Mouse (Mus musculus): ENCODE data around the gene Pip5kl1. TPM values are rescaled to one million over a fixed set of nuclear protein-coding genes. Genes with fewer than 3 reads are reported as not detected.

The Pip5kl1 gene
- polyA plus RNA-seq, 1 experiment from 2014 or later: 2.0 TPM

DNA sequence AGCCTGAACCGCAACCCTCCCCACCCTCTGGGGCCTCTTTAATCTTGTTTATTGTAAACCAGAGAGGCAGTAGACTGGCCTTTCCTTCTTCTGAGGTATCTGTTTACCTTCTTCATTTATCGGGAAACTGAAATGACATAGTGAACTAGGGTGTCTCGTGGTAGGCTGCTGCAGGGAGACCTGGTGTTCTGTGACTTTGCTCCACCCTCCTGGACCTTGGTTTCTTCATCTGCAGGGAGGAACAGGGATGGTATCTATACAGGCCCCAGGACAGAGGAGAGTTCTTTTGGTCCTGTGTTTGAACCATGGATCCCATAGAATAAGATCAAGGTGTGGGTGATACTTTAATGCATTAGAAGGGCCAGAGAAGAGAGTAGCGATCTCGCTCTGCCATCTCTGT is 23.4 kb upstream of the Pip5kl1 start:
- WGBS: 80% methylated on average over 5 of the region's 5 CpGs
- no peak overlapping the region for H3K4me2 ChIP-seq
- no peaks in the 10 kb centered on the region for H3K9me3 ChIP-seq (replicated peaks)
- no peak for ATAC-seq (replicated peaks; ENCODE audit: low FRiP score)
- H3K4me1 ChIP-seq: peaks cover 20% of the 10 kb centered on the region
- H3K9ac ChIP-seq: no peak overlapping the region
- H3K27ac ChIP-seq: no peak overlapping the region
- H3K27me3 ChIP-seq: no peaks in the 10 kb centered on the region
- no peaks in the 10 kb centered on the region for H3K36me3 ChIP-seq
- H3K4me3 ChIP-seq (replicated peaks): no peak overlapping the region

DNA sequence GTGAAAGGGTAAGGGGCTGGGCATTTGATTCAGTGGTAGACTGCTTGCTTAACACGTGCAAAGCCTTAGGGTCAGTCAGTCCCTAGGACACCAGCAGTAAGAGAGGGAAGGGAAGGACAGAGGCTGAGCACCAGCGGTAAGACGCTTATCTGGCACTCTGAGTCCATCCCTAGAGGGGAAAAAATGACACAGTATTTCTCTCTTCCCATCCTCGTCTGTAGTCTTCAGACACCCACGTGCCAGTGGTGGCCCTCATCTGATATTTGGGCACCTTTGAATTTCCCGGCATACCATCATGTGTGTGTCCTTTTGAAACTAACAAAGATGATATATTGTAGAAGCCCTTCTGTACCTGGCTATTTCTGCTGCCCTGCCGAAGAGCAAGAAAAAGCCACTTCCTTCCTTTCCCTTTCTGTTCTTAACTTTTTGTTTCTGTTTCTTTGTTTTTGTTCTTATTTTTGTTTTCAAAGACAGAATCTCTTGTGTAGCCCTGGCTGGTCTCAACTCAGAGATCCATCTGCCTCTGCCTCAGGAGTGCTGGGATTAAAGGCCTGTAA is 20.9 kb upstream of the Pip5kl1 start:
- Histone ChIP-seq H3K4me3 (replicated peaks) (no peak overlapping the region), H3K4me2 (no peak overlapping the region), H3K27ac (no peak overlapping the region), H3K36me3 (peaks cover 9% of the 10 kb centered on the region), H3K4me1 (peaks cover 14% of the 10 kb centered on the region), H3K9me3 (replicated peaks) (no peaks in the 10 kb centered on the region), H3K27me3 (no peaks in the 10 kb centered on the region), H3K9ac (no peak overlapping the region)
- ATAC-seq (replicated peaks; ENCODE audit: low FRiP score): no peak
- 74% methylated on average over 7 of the region's 7 CpGs for WGBS

DNA sequence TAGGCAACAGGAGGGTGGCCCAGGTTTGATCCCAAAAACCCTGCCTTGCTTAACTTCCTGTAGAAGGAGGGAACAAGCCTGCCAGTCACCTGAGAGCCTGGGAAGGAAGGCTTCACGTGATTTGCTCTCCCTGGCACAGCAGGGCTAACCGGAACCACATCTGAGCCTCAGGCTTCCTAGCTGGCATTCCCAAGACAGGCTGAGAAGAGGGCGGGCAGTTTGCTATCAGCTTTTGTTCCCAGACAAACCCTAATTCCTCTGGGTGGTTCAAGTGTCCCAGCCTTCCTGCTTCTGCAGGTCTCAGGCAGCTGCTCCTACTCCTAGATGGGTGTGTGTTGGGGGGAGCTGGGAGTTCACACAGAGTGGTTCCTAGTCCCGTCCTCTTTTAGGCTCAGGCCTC is 19.1 kb upstream of the Pip5kl1 start:
- peak overlapping the region; percentile 18; the same call in 1 of the 2 replicates for H3K27ac ChIP-seq
- H3K9me3 ChIP-seq (replicated peaks): no peaks in the 10 kb centered on the region
- H3K9ac ChIP-seq: no peak overlapping the region
- ATAC-seq (replicated peaks; ENCODE audit: low FRiP score): no peak
- H3K4me3 ChIP-seq (replicated peaks): no peak overlapping the region
- no peaks in the 10 kb centered on the region for H3K27me3 ChIP-seq
- WGBS: 51% methylated on average over 4 of the region's 4 CpGs
- H3K36me3 ChIP-seq: peaks cover 21% of the 10 kb centered on the region
- H3K4me2 ChIP-seq: no peak overlapping the region
- H3K4me1 ChIP-seq: peaks cover 8% of the 10 kb centered on the region

DNA sequence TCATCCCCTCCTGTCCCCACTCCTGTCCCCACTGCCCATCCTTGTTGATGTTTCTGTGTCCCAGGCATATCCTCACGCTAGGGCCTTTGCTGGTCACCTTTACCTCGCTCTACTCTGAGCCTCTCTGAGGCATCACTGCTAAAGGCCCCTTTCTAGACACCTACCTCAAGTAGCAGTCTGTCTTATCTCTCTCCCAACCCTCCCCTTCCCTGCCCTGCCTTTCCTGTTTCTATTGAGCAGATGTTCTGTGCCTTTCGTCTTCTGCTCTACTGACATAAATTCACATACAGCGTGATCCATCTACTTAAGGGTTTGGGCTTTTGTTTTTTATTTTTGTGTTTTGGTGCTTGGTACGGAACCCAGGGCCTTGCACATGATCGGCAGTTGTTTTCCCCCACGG is 18.6 kb upstream of the Pip5kl1 start:
- Histone ChIP-seq H3K4me2 (no peak overlapping the region), H3K4me1 (peaks cover 6% of the 10 kb centered on the region), H3K9ac (no peak overlapping the region), H3K9me3 (replicated peaks) (no peaks in the 10 kb centered on the region), H3K27me3 (no peaks in the 10 kb centered on the region), H3K36me3 (peaks cover 26% of the 10 kb centered on the region), H3K4me3 (replicated peaks) (no peak overlapping the region), H3K27ac (peak overlapping the region; percentile 18; the same call in 1 of the 2 replicates)
- ATAC-seq (replicated peaks; ENCODE audit: low FRiP score): no peak
- WGBS: 79% methylated on average over 7 of the region's 7 CpGs

DNA sequence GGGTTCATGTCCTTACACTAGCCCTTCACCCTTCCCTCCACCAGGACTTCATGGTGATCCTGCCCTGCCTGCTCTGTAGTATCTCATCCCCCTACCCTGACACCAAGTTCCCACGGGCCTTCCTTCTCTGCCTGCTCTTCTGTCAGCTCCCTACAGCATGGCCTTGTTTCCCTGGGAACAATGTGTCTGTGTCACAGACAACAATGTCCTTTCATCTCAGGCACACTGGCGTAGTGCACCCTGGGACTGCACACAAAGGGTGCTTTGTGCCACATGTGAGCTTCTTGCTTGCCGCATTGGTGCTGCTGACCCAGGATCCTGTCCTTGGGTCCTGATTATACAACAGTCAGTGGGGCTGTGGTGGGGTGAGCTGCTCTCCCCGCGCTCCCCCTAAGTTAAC is 15.0 kb upstream of the Pip5kl1 start:
- Histone ChIP-seq H3K9ac (no peak overlapping the region), H3K9me3 (replicated peaks) (no peaks in the 10 kb centered on the region), H3K4me3 (replicated peaks) (no peak overlapping the region), H3K27me3 (no peaks in the 10 kb centered on the region), H3K36me3 (peaks cover 54% of the 10 kb centered on the region), H3K27ac (no peak overlapping the region), H3K4me2 (no peak overlapping the region), H3K4me1 (peaks cover 6% of the 10 kb centered on the region; the same call in 1 of the 2 replicates)
- no peak for ATAC-seq (replicated peaks; ENCODE audit: low FRiP score)
- 73% methylated on average over 5 of the region's 5 CpGs for WGBS

DNA sequence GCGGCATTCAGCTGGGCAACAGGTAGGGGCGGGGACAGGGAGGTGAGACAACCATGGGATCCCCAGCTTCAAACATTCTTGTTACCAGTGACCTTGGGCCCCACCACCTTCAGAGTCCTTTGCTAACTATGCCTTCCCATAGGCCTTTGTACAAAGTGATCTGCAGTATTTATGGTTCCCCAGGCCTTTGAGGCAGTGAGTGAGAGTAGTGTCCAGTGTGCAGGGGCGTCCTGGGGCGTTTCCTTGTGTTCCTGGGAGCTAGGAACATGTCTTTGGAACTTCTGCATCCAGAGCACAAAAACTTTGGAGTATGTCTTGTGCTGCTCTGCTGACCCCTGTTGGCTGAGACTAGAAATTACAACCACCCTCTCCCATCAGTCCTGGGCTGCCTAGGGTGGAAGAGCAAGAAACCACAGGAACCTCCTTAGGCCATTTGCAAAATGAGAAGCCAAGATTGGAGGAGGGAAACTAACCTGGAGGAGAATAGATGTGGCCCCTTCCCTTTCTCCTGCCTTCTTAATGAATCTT is 8.0 kb upstream of the Pip5kl1 start:
- peaks cover 6% of the 10 kb centered on the region for H3K4me1 ChIP-seq
- no peak overlapping the region for H3K27ac ChIP-seq
- no peaks in the 10 kb centered on the region for H3K27me3 ChIP-seq
- peaks cover 77% of the 10 kb centered on the region for H3K36me3 ChIP-seq
- WGBS: 49% methylated on average over 4 of the region's 4 CpGs
- no peak overlapping the region for H3K9ac ChIP-seq
- H3K4me3 ChIP-seq (replicated peaks): no peak overlapping the region
- no peak overlapping the region for H3K4me2 ChIP-seq
- 0 out of 2 replicates have a peak, but pooled peaks have one; percentile 23 for ATAC-seq (replicated peaks; ENCODE audit: low FRiP score)
- no peaks in the 10 kb centered on the region for H3K9me3 ChIP-seq (replicated peaks)

DNA sequence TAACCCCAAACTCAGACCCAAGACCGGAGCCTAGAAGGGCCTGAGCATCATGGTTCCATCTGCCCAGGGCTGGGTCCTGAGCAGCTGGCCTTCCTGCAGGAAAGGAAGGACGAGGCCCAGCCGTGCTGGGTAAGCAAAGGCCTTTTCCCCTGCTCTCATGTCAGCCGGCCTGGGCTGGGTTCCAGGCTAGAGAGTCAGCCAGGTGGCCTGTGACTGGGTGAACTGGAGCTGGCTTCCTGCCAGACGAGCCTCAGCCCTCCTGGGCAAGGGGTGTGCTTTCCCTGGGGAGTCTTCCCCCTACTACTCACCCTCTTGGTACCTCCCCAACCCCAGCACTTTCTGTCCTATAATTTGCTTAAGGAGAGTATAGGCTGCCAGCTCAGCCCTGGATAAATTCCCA is 6.4 kb upstream of the Pip5kl1 start:
- no peak for ATAC-seq (replicated peaks; ENCODE audit: low FRiP score)
- H3K9ac ChIP-seq: no peak overlapping the region; the same call in 1 of the 2 replicates

DNA sequence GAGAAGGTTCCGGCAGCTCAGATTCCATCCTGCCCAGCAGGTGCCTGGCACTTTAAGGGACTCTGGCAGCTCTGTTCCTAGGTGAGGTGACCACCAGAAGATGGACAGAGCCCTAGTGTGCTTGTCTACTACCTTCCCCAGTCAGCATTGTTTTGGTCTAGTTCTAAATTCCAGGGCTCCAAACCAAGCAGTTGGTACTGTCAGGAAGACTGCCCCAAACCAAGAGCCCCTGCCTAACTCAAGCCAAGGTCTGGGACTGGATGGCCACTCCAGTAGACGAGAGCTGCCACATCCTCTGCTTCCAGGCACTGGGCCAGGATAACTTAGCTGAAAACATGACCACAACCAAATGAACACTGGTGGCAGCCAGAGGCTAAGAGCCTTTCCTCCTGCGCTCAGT is 5.7 kb upstream of the Pip5kl1 start:
- H3K27ac ChIP-seq: no peak overlapping the region
- 83% methylated on average over 3 of the region's 3 CpGs for WGBS
- peaks cover 13% of the 10 kb centered on the region for H3K4me1 ChIP-seq
- H3K9me3 ChIP-seq (replicated peaks): no peaks in the 10 kb centered on the region
- no peak overlapping the region for H3K4me2 ChIP-seq
- no peak overlapping the region for H3K4me3 ChIP-seq (replicated peaks)
- H3K36me3 ChIP-seq: peaks cover 65% of the 10 kb centered on the region
- H3K27me3 ChIP-seq: no peaks in the 10 kb centered on the region
- ATAC-seq (replicated peaks; ENCODE audit: low FRiP score): no peak
- no peak overlapping the region for H3K9ac ChIP-seq

More for the DNA sequence above, 6.4 kb upstream of the Pip5kl1 start:
- Histone ChIP-seq H3K27ac (no peak overlapping the region), H3K9me3 (replicated peaks) (no peaks in the 10 kb centered on the region), H3K27me3 (no peaks in the 10 kb centered on the region), H3K4me2 (no peak overlapping the region), H3K4me3 (replicated peaks) (no peak overlapping the region), H3K4me1 (peaks cover 13% of the 10 kb centered on the region), H3K36me3 (peaks cover 68% of the 10 kb centered on the region)
- 48% methylated on average over 5 of the region's 5 CpGs for WGBS

DNA sequence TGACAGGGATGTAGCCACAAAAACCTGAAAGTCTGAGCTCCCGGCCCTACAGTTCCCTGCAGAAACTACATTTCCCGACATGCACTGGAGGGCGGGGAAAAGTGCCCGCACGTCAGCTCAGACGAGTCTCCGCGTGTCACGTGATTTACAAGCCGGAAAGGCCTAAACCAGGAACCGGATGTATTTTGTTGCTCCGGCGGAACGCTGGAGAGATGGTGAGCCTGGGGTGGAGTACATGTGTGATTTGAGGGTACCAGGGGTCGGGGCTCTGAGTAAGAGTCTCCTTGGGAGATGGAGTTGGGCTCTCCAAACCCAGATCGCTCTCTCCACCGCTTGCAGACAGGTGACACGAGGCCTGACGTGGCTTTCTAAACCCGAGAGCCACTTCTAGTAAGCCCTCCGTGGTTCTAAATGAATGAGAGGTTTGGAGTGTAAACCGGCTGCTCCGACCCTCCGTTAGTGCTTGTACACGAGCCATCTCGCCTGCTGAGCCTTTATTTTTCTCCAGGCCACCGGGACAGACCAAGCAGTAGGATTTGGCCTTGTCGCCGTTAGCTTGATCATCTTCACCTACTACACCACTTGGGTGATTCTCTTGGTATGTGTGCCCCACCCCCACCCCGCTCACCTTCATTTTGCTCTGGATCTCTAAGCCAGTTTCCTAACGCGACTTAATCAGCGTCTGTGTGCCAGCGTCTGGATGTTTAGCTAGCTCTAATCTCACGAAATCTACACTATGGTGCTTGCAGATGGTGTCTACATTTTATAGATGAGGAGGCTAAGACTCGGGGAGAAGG is 3.7 kb upstream of the Pip5kl1 start, which contains the start of gene Dpm2:
Dpm2 (plus strand) TSS at position 161 of the 797 bp plus-strand sequence.
- peak within 1 kb of the TSS; percentile 75 for H3K4me3 ChIP-seq (replicated peaks)
- peaks cover 46% of the 10 kb centered on the region for H3K36me3 ChIP-seq
- H3K27me3 ChIP-seq: 0 out of 2 replicates have a peak, but pooled peaks cover 2% of the 10 kb centered on the region
- H3K9me3 ChIP-seq (replicated peaks): no peaks in the 10 kb centered on the region
- peak within 1 kb of the TSS; percentile 52; the same call in 1 of the 2 replicates for H3K27ac ChIP-seq
- peak within 1 kb of the TSS; percentile 69 for H3K9ac ChIP-seq
- peak; percentile 76 for ATAC-seq (replicated peaks; ENCODE audit: low FRiP score)
- WGBS: 2% methylated on average over 36 of the region's 36 CpGs
- H3K4me2 ChIP-seq: peak within 1 kb of the TSS; percentile 89
- peaks cover 23% of the 10 kb centered on the region for H3K4me1 ChIP-seq

DNA sequence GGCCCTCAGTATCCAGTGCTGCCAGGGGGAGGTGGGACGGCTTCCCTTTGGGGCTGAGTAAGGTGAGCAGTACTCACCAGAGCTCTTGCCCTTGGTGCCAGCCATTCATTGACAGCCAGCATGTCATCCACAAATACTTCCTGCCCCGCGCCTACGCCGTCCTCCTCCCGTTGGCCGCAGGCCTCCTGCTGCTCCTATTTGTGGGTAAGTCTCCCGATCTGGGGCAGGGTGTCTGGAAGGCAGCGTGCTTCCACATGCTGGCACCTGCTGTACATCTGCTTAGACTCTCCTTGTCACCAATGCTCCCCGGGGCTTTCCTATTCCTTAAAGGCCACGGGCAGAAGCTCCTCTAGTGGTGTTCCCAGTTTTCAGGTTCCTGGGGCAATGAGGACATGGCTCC is 2.4 kb upstream of the Pip5kl1 start:
- no peak for ATAC-seq (replicated peaks; ENCODE audit: low FRiP score)
- Histone ChIP-seq H3K36me3 (peaks cover 33% of the 10 kb centered on the region), H3K4me2 (0 out of 2 replicates have a peak overlapping the region, but pooled peaks have one; percentile 89), H3K27me3 (peaks cover 13% of the 10 kb centered on the region; the same call in 1 of the 2 replicates), H3K4me1 (peaks cover 24% of the 10 kb centered on the region), H3K27ac (no peak overlapping the region), H3K9me3 (replicated peaks) (no peaks in the 10 kb centered on the region), H3K9ac (no peak overlapping the region), H3K4me3 (replicated peaks) (0 out of 2 replicates have a peak overlapping the region, but pooled peaks have one; percentile 75)
- 91% methylated on average over 11 of the region's 11 CpGs for WGBS

DNA sequence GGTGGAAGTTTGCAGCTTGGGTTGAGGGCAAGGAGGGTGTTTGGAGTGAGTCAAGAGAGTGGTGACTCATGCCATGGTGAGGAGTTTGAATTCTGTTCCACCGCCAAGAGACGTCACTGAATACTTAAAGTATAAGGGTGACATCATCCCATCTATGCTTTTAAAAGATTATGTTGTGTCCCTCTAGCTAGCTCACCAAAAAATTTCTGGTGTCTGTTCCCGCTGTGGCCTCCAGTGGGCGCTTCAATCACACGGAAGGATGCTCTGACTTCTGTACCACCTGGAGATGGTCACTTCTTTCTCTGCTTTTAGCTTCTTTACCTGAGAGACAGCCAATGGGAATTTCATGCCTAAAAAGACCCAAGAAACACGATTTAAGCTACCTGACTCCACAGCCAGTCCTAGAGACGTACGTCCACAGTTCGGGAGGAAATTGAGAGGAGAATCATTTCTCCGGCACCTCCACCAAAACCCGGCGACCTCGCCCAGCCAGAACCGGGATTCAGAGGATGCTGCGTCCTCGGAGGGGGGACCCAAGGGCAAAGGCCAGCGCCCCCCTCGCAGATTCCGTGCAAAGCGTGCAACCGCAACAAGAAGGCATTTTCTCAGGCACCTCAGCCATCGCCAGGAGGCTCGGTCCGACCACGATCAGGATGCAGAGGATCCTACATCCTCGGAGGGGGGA is 446 bp downstream of the Pip5kl1 start:
- H3K4me2 ChIP-seq: peak overlapping the region; percentile 95
- peak overlapping the region; percentile 47 for H3K4me3 ChIP-seq (replicated peaks)
- H3K9ac ChIP-seq: peak overlapping the region; percentile 48
- no peak overlapping the region for H3K27ac ChIP-seq
- under 1% methylated on average over 26 of the region's 26 CpGs for WGBS
- peaks cover 38% of the 10 kb centered on the region for H3K27me3 ChIP-seq
- no peaks in the 10 kb centered on the region for H3K9me3 ChIP-seq (replicated peaks)
- ATAC-seq (replicated peaks; ENCODE audit: low FRiP score): no peak
- H3K4me1 ChIP-seq: peaks cover 24% of the 10 kb centered on the region
- H3K36me3 ChIP-seq: peaks cover 10% of the 10 kb centered on the region
